Mouse (Mus musculus) midbrain, postnatal 0 days (tissue): ENCODE data around the gene Pnpla8. TPM values are rescaled to one million over a fixed set of nuclear protein-coding genes. Genes with fewer than 3 reads are reported as not detected.
A peak's percentile ranks its signal among the peaks of the same experiment; 100 is the strongest.

Source experiments
- ATAC-seq: fragments of 200-750 bp; cut with Nextera tagmentation; 2 replicates; pipeline ENCODE4 v1.8.0; 2017; ENCODE audit warnings: moderate number of reproducible peaks, mild to moderate bottlenecking, moderate TSS enrichment, moderate library complexity; ENCODE audit not compliant: low FRiP score
- DNase-seq: peaks from one replicate; pipeline ENCODE4 v3.0.0-alpha.2; 2015; ENCODE audit warnings: low spot score
- H3K27ac ChIP-seq: fragments of 300-500 bp; sonication (generic); 2 replicates; pipeline ENCODE4 v1.5.1; 2014; ENCODE audit warnings: low read depth, mild to moderate bottlenecking, low read length, mixed read lengths
- H3K27me3 ChIP-seq: fragments of 300-500 bp; sonication (generic); 2 replicates; pipeline ENCODE4 v1.6.1; 2014; ENCODE audit warnings: low read length, control low read depth, mixed read lengths; ENCODE audit not compliant: insufficient read depth
- H3K36me3 ChIP-seq: fragments of 300-500 bp; sonication (generic); 2 replicates; pipeline ENCODE4 v1.6.1; 2014; ENCODE audit warnings: low read length, control low read depth, mixed read lengths; ENCODE audit not compliant: insufficient read depth
- H3K4me1 ChIP-seq: fragments of 300-500 bp; sonication (generic); 2 replicates; pipeline ENCODE4 v1.6.1; 2014; ENCODE audit warnings: mild to moderate bottlenecking, control low read depth, antibody characterized with exemption, low read length, mixed read lengths; ENCODE audit not compliant: insufficient read depth
- H3K4me2 ChIP-seq: fragments of 300-500 bp; sonication (generic); 2 replicates; pipeline ENCODE4 v1.6.1; 2014; ENCODE audit warnings: low read depth, mild to moderate bottlenecking, low read length, mixed read lengths; ENCODE audit not compliant: poor library complexity, severe bottlenecking
- H3K4me3 ChIP-seq: fragments of 300-500 bp; sonication (generic); 2 replicates; pipeline ENCODE4 v1.5.1; 2014; ENCODE audit warnings: low read depth, mild to moderate bottlenecking, low read length, moderate library complexity
- H3K9ac ChIP-seq: fragments of 300-500 bp; sonication (generic); replicated peaks from 2 replicates; pipeline ENCODE4 v1.6.1; 2014; ENCODE audit warnings: mild to moderate bottlenecking, low read length, moderate library complexity, mixed read lengths; ENCODE audit not compliant: poor library complexity, severe bottlenecking
- H3K9me3 ChIP-seq: fragments of 300-500 bp; sonication (generic); 2 replicates; pipeline ENCODE4 v1.6.1; 2016; ENCODE audit warnings: low read length, control low read depth
- CTCF ChIP-seq: IDR thresholded peaks from 2 replicates; pipeline ENCODE4 v1.5.1; 2016; ENCODE audit warnings: antibody characterized with exemption, mild to moderate bottlenecking
- WGBS: fragments of 180-500 bp; shearing (Covaris S2); extraction: QIAGEN DNeasy Blood & Tissue Kit; methylation state at CpG from one replicate; pipeline ENCODE4 v1.1.7; 2014; 5-methylcytosine and 5-hydroxymethylcytosine counted together
- polyA plus RNA-seq: library from polyadenylated mRNA; unstranded; fragments of >200 nt; fragmentation: Nextera tagmentation; extraction: Ambion mirVana; gene quantifications from 2 replicates; pipeline ENCODE4 v1.2.1, GENCODE M21; 2015
- total RNA-seq: library from RNA; depleted of rRNA; stranded (reverse); fragments of >200 nt; gene quantifications from 2 replicates; pipeline ENCODE4 v1.2.3, GENCODE M21; 2014

The Pnpla8 gene
- total and polyA plus RNA-seq, 2 experiments from 2014 or later: 75.8 to 125 TPM

DNA sequence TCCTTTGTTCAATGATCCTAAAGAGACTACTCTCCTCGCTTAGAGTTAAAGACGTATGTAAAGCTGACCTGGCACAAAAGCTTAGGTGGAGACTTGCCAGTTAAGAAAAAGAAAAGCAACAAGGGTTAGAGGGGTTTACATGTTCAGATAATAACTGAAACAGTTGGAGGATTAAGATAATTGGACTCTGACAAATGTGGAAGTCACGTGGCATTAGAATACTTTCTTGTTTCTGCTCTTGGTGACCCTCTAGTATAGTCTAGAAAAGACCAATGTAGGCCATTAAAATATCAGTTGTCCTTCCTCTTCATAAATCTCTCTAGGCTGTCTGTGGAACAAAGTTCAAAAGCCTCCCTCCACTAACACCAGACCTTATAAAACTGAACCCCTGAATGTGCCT is 87.1 kb downstream of the Pnpla8 start:
- ATAC-seq (no peak), DNase-seq (no peak)
- Histone ChIP-seq H3K4me2 (no peak overlapping the region), H3K4me3 (no peak overlapping the region), H3K36me3 (peaks cover 13% of the 10 kb centered on the region), H3K4me1 (no peaks in the 10 kb centered on the region), H3K9ac (no peak overlapping the region), H3K27me3 (no peaks in the 10 kb centered on the region), H3K27ac (no peak overlapping the region), H3K9me3 (no peaks in the 10 kb centered on the region)
- no peak for TF ChIP-seq CTCF
- 83% methylated on average over 3 of the region's 3 CpGs for WGBS

DNA sequence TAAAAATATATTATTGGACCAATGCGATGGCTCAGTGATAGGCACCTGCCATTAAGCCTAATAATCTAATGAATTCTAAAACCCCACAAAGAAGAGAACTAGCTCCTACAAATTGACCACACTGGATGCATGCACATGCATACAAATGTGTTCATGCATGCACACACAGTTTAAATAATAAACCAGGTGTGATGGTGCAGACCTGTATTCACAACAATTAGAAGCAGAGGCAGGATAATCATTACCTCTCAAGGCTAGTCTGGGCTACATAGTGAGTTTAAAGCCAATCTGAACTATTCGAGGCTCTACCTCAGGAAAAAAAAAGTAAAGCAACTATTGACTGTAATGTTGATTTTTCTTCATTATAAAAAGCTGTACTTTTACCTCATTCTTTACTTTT is 94.0 kb downstream of the Pnpla8 start:
- H3K4me3 ChIP-seq: no peak overlapping the region
- no peak for TF ChIP-seq CTCF
- DNase-seq (no peak), ATAC-seq (no peak)
- no peak overlapping the region for H3K27ac ChIP-seq
- peaks cover 10% of the 10 kb centered on the region; the same call in 1 of the 2 replicates for H3K36me3 ChIP-seq
- H3K9ac ChIP-seq: no peak overlapping the region
- H3K4me1 ChIP-seq: no peaks in the 10 kb centered on the region
- 98% methylated on average over 2 of the region's 2 CpGs for WGBS
- no peaks in the 10 kb centered on the region for H3K9me3 ChIP-seq
- no peaks in the 10 kb centered on the region for H3K27me3 ChIP-seq
- H3K4me2 ChIP-seq: no peak overlapping the region

DNA sequence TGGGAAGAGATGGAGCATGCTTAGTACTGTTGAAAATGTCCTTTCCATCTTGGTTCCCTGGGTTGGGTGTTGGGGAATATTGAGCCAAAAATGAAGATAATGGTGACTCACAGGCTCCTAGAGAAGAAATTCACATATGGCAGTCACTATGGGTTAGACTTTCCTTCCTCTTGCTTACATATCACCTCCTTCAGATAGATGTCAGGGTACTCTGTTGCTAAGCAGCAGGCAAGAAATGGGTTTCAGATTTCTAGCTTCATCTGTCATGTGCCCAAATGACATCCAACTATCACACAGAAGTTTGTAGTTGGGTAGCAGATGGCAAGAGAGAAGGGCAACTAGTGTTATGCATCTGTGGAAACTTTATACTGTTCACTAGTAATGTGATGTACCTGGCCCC is 103.9 kb downstream of the Pnpla8 start:
- Histone ChIP-seq H3K9me3 (no peaks in the 10 kb centered on the region), H3K9ac (no peak overlapping the region), H3K36me3 (no peaks in the 10 kb centered on the region), H3K27me3 (no peaks in the 10 kb centered on the region), H3K4me1 (no peaks in the 10 kb centered on the region), H3K4me3 (no peak overlapping the region), H3K4me2 (no peak overlapping the region), H3K27ac (no peak overlapping the region)
- no peak for ATAC-seq
- no peak for DNase-seq
- TF ChIP-seq CTCF: no peak

DNA sequence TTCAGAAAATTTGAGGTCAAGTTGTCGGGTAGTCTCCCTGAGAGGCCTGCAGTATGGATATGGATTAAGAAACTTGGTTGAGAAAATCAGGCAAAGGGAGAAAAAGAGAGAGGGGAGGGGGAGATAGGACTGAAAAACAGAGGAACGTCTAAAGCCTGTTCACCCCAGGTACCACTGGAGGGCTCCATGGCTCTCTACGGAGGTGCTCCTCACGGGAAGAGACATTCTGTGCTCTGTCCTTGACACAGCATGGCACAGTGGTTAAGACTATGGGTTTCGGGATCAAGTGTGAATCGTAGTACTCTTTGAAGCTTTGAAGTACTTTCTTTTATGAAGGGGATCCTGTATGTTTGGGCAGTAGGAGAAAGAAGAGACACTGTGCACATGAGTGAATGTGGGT is 106.3 kb downstream of the Pnpla8 start:
- DNase-seq (peak; percentile 72), ATAC-seq (no peak)
- H3K9me3 ChIP-seq: no peaks in the 10 kb centered on the region
- no peak overlapping the region for H3K4me2 ChIP-seq
- no peaks in the 10 kb centered on the region for H3K27me3 ChIP-seq
- no peak overlapping the region for H3K4me3 ChIP-seq
- no peak overlapping the region for H3K9ac ChIP-seq
- peak; percentile 75 for TF ChIP-seq CTCF
- WGBS: 27% methylated on average over 6 of the region's 6 CpGs
- H3K27ac ChIP-seq: no peak overlapping the region
- peaks cover 10% of the 10 kb centered on the region; the same call in 1 of the 2 replicates for H3K4me1 ChIP-seq
- H3K36me3 ChIP-seq: no peaks in the 10 kb centered on the region

DNA sequence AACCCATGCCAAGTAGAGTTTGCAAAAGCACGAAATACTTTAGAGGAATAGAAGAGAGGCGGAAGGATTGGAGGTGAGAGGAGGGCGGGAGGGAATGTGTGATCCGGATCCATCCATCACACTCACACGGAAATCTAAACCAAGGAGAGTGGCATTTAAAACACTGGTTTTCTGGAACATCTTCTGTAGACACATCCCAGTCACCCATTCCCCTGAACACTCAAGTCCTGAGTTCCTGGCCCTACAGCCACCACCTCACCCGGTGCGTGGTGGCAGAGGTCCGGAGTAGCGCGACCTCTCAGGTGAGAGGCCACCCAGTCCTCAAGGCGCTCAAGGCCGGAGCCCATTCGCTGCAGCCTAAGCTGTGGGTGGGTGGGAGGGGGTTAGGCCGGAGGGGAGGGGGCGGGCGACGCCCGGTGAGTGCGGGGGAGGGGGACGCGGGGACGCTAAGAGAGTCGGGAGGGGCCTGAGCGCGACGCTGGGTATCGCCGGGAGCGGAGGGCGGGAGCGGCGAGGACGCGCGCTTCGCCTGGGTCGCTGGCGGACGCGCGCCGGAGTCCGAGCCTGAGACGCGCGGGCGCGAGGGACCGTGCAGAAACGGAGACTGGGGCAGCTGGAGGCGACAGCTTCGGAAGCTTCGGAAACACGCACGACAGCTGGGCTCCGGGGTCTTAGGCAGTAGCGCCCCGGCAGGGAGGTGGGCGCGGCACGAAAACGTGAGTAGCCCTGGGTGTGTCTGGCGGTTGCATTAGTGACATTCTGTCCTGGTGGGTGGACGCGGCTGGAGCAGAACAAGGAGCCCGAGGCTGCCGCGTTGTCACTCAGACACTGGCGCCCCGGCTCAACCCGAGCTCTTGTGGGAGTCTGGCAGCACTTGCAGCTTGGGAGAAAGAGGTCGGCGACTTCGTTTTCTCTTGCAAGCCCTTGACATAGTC is 107.5 kb downstream of the Pnpla8 start, which contains the start of gene Nrcam:
Nrcam (plus strand) TSS at position 505 of the 935 bp plus-strand sequence.
- WGBS: 2% methylated on average over 74 of the region's 74 CpGs
- peak; percentile 90 for DNase-seq

More for the DNA sequence above, 107.5 kb downstream of the Pnpla8 start, which contains the start of gene Nrcam:
- Histone ChIP-seq H3K4me1 (peaks cover 10% of the 10 kb centered on the region; the same call in 1 of the 2 replicates), H3K27me3 (no peaks in the 10 kb centered on the region), H3K36me3 (no peaks in the 10 kb centered on the region), H3K4me3 (peak within 1 kb of the TSS; percentile 84), H3K9me3 (no peaks in the 10 kb centered on the region), H3K9ac (peak within 1 kb of the TSS; percentile 79), H3K27ac (peak within 1 kb of the TSS; percentile 85), H3K4me2 (peak within 1 kb of the TSS; percentile 75)
- peak; percentile 75 for ATAC-seq
- no peak for TF ChIP-seq CTCF
